Mouse (Mus musculus) neutrophil, adult 65 days (primary cell): ENCODE data around the gene Gm5148. TPM values are rescaled to one million over a fixed set of nuclear protein-coding genes. Genes with fewer than 3 reads are reported as not detected.

ENCODE experiments used
- total RNA-seq: library from RNA; stranded (reverse); gene quantifications from 2 replicates; pipeline ENCODE4 v1.2.4, GENCODE M21; 2023

Gm5148 gene
- total RNA-seq: 0.38 TPM in 1 of 2 replicates, not detected in the other

GRCm38 (mm10) chr3:37724171-37724804 lies at the start of gene Gm5148:
TSS of gene Gm5148 (minus strand) at chr3:37724490.

Other genes starting within 250 kb of the Gm5148 start
- gene Spry1, start 84.5 kb downstream of the Gm5148 start, total RNA-seq: 2.6 and 3.9 TPM in 2 replicates